ENCODE assay signal across 9 mouse cellular contexts in the genomic region with DNA sequence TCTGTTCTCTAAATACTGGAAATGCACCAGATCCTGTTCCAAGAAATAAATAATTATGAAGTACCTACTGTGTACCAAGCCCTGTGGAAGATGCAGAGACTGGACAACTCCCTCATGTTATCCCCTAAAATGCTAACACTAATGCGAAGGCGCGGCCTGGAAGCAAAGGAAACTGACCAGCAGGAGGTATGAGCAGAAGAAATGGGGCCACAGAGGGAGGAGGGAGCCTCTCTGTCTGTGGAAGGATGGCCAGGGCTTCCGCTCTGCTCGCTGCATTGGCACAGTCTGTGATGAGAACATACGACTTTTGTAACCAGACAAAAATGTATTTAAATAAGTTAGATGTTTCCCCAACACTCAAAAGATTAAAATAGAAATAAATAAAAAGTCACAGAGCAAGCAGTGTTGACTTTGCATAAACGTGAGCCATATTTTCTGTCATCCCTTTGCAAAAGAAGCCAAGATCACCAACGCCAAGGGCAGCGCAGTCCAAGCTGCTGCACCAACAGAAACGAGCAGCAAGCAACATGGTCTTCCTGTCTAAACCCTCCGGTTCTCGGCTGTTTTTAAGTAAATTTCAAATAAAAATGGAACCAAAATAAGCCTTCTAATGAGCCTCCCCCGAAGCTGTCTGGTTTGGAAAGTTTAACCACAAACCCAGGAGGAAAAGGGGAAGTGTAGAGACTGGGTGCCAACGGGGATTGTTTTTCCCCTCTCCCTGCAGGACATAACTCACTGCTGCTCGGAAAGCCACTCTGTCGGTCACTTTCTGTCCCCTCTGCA. TPM values are rescaled to one million over a fixed set of nuclear protein-coding genes. Genes with fewer than 3 reads are reported as not detected.
A peak's percentile ranks its signal among the peaks of the same experiment; 100 is the strongest.
DNase-seq lines count a peak whose midpoint lies in the region; ATAC-seq and TF ChIP-seq lines count a peak whose summit lies in the region.
"Had no signal": no experiment of that assay in that cellular context is flagged by ENCODE, and none has a peak within 500 bp of the region (broad histone marks: within the 10 kb centered on the region; RNA-seq: fewer than 3 reads in every experiment).

No protein-coding gene starts in this region.

- no peak overlapping the region; the same call in 1 of the 2 replicates for H3K9ac ChIP-seq in heart, adult 2 months (ENCODE audit: low read depth, low read length)
- H3K9ac ChIP-seq in limb, embryonic 13.5 days, result 0 out of 2 replicates have a peak overlapping the region, but pooled peaks have one; percentile 25
- no peak overlapping the region for H3K9ac ChIP-seq in midbrain, embryonic 11.5 days (ENCODE audit: low read length)

- intact Hi-C loops in heart, adult 2 months (cut with DNase I), result no loop called here

- DNase-seq in heart, adult 2 months, result no peak
- DNase-seq in heart, adult 8-10 months (ENCODE audit: low spot score), result no peak
- peak; percentile 60 for DNase-seq in 416B (ENCODE audit: low read depth)
- DNase-seq in cerebellum, postnatal 10 days, result peak; percentile 32 to 39
- no peak for DNase-seq in midbrain, embryonic 11.5 days (ENCODE audit: low spot score, missing footprints)
- no peak for DNase-seq in adrenal gland, postnatal 10 days
- no peak for DNase-seq in thymus, postnatal 36 days

- H3K79me2 ChIP-seq in heart, adult 2 months (replicated peaks; ENCODE audit: control insufficient read depth, insufficient read depth, low read length), result no peaks in the 10 kb centered on the region

- TF ChIP-seq EP300 in heart, adult 2 months (IDR thresholded peaks at IDR 0.05; ENCODE audit: insufficient read depth, low read depth, low read length), result no peak

- no peak for TF ChIP-seq POLR2A in heart, adult 2 months (IDR thresholded peaks at IDR 0.05; ENCODE audit: insufficient read depth, low read depth, low read length)

- H3K9me3 ChIP-seq in limb, embryonic 13.5 days, result no peaks in the 10 kb centered on the region
- no peaks in the 10 kb centered on the region for H3K9me3 ChIP-seq in midbrain, embryonic 11.5 days (ENCODE audit: control insufficient read depth, low read length)

- peak; percentile 19; the same call in 1 of the 2 replicates for TF ChIP-seq CTCF in heart, adult 2 months (IDR thresholded peaks at IDR 0.05)

- WGBS in heart, adult 2 months, result 35% methylated on average over 16 of the region's 16 CpGs
- WGBS in limb, embryonic 13.5 days, result 41% methylated on average over 16 of the region's 16 CpGs
- 71% methylated on average over 16 of the region's 16 CpGs for WGBS in midbrain, embryonic 11.5 days

- peak overlapping the region; percentile 30 for H3K4me2 ChIP-seq in limb, embryonic 13.5 days (replicated peaks)
- no peak overlapping the region for H3K4me2 ChIP-seq in midbrain, embryonic 11.5 days

- peaks cover 41% of the 10 kb centered on the region for H3K4me1 ChIP-seq in heart, adult 2 months (ENCODE audit: control insufficient read depth, insufficient read depth, low read length)
- H3K4me1 ChIP-seq in limb, embryonic 13.5 days, result peaks cover 84% of the 10 kb centered on the region
- H3K4me1 ChIP-seq in midbrain, embryonic 11.5 days (ENCODE audit: control insufficient read depth, insufficient read depth, low read length), result no peaks in the 10 kb centered on the region

- peak overlapping the region; percentile 9; the same call in 1 of the 2 replicates for H3K4me3 ChIP-seq in heart, adult 2 months
- 0 out of 2 replicates have a peak overlapping the region, but pooled peaks have one; percentile 1 for H3K4me3 ChIP-seq in limb, embryonic 13.5 days
- H3K4me3 ChIP-seq in midbrain, embryonic 11.5 days (ENCODE audit: low read depth, low read length), result no peak overlapping the region

- peak overlapping the region; percentile 75 for H3K27ac ChIP-seq in heart, adult 2 months
- no peak overlapping the region; the same call in 1 of the 2 replicates for H3K27ac ChIP-seq in limb, embryonic 13.5 days
- no peak overlapping the region for H3K27ac ChIP-seq in midbrain, embryonic 11.5 days (ENCODE audit: low read depth, low read length)

- no peak for ATAC-seq in limb, embryonic 13.5 days (ENCODE audit: low FRiP score, low read depth)
- ATAC-seq in midbrain, embryonic 11.5 days (ENCODE audit: low FRiP score), result no peak

- peaks cover 2% of the 10 kb centered on the region; the same call in 1 of the 2 replicates for H3K36me3 ChIP-seq in heart, adult 2 months (ENCODE audit: control insufficient read depth, insufficient read depth, low read length)
- H3K36me3 ChIP-seq in limb, embryonic 13.5 days, result no peaks in the 10 kb centered on the region
- no peaks in the 10 kb centered on the region for H3K36me3 ChIP-seq in midbrain, embryonic 11.5 days (ENCODE audit: control insufficient read depth, insufficient read depth, low read length)

- no peaks in the 10 kb centered on the region for H3K27me3 ChIP-seq in heart, adult 2 months (ENCODE audit: control insufficient read depth, insufficient read depth, low read length)
- peaks cover 16% of the 10 kb centered on the region for H3K27me3 ChIP-seq in limb, embryonic 13.5 days
- H3K27me3 ChIP-seq in midbrain, embryonic 11.5 days (ENCODE audit: control insufficient read depth, insufficient read depth, low read length), result no peaks in the 10 kb centered on the region

RNA-seq across cellular contexts. Expression of a gene that starts 18.9 kb away (rescaled TPM):
- 10 to 100 TPM; 15.4 to 15.5 TPM for total RNA-seq in heart, adult 2 months (2021)
- polyA plus RNA-seq in heart, adult 2 months (2012; rRNA removed), result 8.6 and 16.0 TPM in 2 replicates
- total RNA-seq in heart, adult 8-10 months (2022), result 10 to 100 TPM in 3 of 4 experiments, 1 to 10 TPM in 1; 9.9 to 18.2 (median 14.5) TPM
- 18.3 and 19.6 TPM in 2 replicates for polyA plus RNA-seq in limb, embryonic 13.5 days (2015; fragmentation: Nextera tagmentation; extraction: Ambion mirVana)
- polyA plus RNA-seq in midbrain, embryonic 11.5 days (2014; fragmentation: Nextera tagmentation; extraction: Ambion mirVana), result 6.3 TPM in 2 replicates
- 10 to 100 TPM; 15.1 to 16.5 TPM for total RNA-seq in adrenal gland, postnatal 10 days (2021)

RNA-seq across cellular contexts. Expression of a gene that starts 47.2 kb away (rescaled TPM):
- not detected for total RNA-seq in heart, adult 2 months (2021)
- polyA plus RNA-seq in heart, adult 2 months (2012; rRNA removed), result not detected in 2 replicates
- not detected for total RNA-seq in heart, adult 8-10 months (2022)
- not detected in 2 replicates for polyA plus RNA-seq in limb, embryonic 13.5 days (2015; fragmentation: Nextera tagmentation; extraction: Ambion mirVana)
- not detected in 2 replicates for polyA plus RNA-seq in midbrain, embryonic 11.5 days (2014; fragmentation: Nextera tagmentation; extraction: Ambion mirVana)
- total RNA-seq in adrenal gland, postnatal 10 days (2021), result not detected
- polyA plus RNA-seq: neural tube, embryonic 14.5 days had no signal

Comparison
In these comparisons a context has a peak if more than half of its experiments do, and no peak if none do; other contexts are left out.
1. DNase-seq: peak in 416B (single experiment) and cerebellum, postnatal 10 days (2 of 2); none in heart, adult 2 months (0 of 2), heart, adult 8-10 months (single experiment), midbrain, embryonic 11.5 days (single experiment), adrenal gland, postnatal 10 days (single experiment) and thymus, postnatal 36 days (0 of 2).